Mouse (Mus musculus): ENCODE measurements around the gene Fbln2.
"Not testable (repeated sequence)": the region's sequence is repeated elsewhere in the genome, so short reads cannot be mapped to it uniquely, and the experiment has no call there.

Gene Fbln2

GRCm38 (mm10) chr6:91212155-91212554, at the start of gene Fbln2:
TSS of gene Fbln2 (plus strand) at chr6:91212455.
- not testable (repeated sequence) for DNase-seq (ENCODE audit: low spot score in 2 of 2)

GRCm38 (mm10) chr6:91163195-91163911, 48.9 kb upstream of the Fbln2 start:
- DNase-seq (ENCODE audit: low spot score in 2 of 2), result no peak

- no peak for DNase-seq (ENCODE audit: low spot score in 2 of 2)
These were observed 47.7 kb upstream of the Fbln2 start for GRCm38 (mm10) chr6:91164584-91164983.

DNA sequence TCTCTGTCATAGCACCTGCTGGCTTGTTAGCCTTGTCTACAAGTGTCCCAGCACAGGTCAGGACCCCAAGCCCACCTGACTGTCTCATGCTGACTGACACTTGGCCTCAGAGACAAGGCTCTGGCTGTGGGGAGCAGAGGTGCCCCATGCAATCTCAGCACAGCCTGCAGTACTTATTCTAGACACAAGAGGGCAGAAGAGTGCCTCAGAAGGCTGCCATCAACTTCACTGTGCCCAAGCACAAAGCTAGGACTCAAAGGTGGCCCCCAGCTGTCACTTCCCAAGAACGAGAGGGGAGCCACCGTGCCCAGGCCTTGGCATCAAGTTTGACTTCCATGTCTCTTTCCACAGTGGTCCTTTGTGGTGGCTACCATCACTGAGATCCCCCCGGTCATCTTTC, 47.0 kb upstream of the Fbln2 start:
- peak; percentile 41 to 51 for DNase-seq (ENCODE audit: low spot score in 2 of 2)

DNA sequence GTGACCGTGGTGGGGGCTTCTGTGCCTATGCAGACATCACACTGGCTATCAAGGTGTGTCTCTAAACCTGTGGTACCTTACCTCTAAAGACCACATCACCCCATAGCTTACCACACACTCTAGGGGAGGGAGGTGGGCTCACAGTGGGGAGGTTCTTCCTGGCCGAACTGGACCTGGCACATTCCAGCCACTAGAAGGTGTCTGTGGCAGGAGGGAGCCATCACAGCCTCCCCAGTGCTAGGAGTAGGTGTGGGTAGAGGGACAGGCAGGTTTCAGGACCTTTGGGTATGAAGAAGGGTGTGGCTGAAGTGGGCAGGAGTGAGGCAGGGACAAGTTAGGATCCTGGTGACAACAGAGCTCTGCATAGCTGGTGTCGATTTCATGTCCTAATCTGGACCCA, 44.4 kb upstream of the Fbln2 start:
- no peak for DNase-seq (ENCODE audit: low spot score in 2 of 2)

- DNase-seq (ENCODE audit: low spot score in 2 of 2), result no peak
These were observed 43.1 kb upstream of the Fbln2 start for GRCm38 (mm10) chr6:91169129-91169528.

DNA sequence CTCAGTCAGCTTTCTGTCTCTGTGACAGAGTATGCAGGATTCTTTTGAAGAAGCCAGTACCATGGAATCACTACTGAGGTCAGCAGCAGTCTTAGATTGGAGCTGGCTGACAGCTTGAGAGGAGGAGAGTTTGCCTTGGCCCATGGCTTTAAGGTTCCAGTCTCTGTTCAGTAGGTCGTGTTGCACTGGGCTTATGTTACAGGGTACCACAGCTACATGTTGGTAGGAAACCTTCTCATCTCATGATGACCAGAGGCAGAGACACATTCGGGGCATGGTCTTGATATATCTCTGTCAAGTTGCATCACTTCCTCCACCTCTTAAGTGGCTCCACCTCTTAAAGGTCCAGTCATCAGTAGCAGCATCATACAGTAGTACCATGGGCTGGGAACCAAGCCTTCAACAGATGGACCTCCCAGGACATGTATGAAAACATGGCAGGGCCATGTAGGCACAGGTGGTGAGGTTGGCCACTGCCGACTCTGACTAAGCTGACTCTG, 40.8 kb upstream of the Fbln2 start:
- DNase-seq (ENCODE audit: low spot score in 2 of 2), result no peak

- DNase-seq (ENCODE audit: low spot score in 2 of 2), result no peak
These were observed 39.9 kb upstream of the Fbln2 start for GRCm38 (mm10) chr6:91172381-91172780.

DNA sequence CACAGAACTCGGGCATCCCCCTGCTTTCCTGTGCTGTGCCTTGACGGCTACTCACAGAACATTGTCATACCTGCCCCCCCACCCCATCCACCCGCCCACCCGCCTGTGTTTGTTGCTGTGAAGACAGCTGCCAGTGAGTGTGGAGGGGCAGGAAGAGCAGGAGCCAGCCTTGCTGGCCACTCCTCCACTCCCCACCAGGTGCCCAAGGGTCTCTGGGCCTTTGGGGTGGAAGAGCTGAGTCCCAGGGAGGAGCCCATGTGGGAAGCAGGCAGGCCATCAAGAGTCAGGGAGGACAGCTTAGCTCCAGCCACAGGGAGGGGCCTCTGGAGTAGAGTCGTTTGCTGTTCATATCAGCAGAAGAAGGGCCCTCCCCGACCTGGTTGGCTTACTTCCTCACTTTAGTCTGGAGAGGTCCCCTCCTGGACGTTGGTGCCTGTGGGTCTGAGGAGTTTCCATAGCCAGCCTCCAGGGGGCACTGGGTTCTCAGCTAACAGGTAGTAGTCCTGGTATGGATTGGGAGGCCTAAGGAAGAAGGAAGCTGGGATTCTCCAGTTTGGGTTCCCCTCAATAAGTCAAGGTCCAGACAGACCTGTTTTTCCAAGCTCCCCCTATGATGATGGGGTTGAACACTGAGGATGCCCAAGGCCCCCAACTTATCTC, 38.9 kb upstream of the Fbln2 start:
- DNase-seq (ENCODE audit: low spot score in 2 of 2), result peak; percentile 39 to 48

DNA sequence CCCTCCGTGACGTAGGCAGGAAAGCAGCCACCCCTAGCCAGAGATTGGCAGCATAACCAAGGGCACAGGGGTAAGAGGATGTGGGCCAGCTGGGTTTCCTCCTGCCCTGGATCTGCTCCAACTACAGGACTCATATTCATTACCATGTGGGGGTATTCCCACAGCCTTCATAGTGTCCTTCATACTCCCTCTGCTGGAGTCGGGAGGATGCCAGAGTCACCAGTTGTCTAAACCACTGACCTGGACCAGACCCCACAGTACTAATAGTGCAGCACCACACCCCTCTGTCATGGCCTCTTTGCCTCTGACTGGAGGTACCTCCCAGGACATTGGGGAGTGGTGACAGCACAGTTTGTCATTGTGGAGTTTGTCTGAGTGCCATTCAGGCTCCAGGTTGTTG, 38.0 kb upstream of the Fbln2 start:
- no peak for DNase-seq (ENCODE audit: low spot score in 2 of 2)

GRCm38 (mm10) chr6:91180767-91181171, 31.5 kb upstream of the Fbln2 start:
- DNase-seq (ENCODE audit: low spot score in 2 of 2), result no peak

DNA sequence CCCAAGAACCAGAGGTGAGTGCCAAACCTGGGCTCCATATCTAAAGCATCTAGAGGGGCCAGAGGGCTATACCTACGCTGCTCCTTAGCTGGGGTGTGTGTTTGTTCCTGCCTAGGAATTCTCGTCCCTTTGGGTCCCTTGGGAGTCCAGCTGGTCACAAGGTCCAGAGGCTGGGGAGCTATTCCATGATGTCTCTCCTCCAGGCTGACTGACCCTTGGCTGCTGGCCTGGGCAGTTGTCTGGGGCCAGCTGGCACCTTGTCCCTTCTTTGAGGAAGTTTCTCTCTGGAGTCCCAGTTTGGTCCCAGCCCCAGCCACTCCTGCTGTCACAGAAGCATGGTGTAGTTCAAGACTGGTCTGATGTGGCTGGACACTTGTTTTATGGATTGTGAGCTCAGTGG, 30.9 kb upstream of the Fbln2 start:
- peak; percentile 15 to 84 for DNase-seq (ENCODE audit: low spot score in 2 of 2)

DNA sequence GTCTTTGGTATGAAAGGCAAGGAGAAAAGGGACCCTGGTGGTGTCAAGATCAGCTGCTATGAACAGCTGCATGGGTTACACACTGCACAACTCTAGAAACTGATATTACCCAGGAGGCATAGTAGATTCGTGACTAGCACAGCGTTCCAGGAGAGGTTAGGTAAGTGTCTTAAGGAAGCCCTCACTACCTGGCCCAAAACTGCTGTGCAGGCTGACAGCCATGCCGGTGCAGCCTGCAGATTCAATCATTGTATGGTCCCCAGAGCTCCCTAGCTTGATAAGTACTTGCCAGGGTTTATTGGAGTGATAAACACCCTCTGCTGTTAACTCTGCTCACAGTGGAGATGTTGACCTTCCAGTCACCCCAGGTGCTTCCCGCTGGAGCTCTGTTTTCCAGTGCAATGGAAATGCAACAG, 30.2 kb upstream of the Fbln2 start:
- DNase-seq (ENCODE audit: low spot score in 2 of 2), result no peak

- no peak for DNase-seq (ENCODE audit: low spot score in 2 of 2)
These were observed 29.2 kb upstream of the Fbln2 start for GRCm38 (mm10) chr6:91183041-91183440.

DNA sequence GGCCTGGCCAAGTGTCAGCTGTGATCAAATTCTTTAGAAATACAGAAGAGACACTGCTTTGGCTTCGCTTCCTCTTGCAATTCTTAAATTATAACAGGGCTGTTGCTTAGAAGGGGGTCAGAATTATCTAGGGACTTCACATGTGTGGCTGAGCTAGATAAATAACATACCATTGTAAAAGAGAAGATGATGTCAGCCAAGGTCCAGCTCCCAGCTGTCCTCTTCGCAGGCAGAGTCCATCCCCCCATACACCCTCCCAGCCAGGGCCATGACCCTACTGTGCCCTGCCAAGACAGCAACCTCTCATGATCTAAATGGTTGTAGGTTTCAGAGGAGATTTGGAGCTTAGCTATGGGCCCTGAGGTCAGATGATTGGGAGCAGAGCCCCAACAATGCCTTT, 28.3 kb upstream of the Fbln2 start:
- DNase-seq (ENCODE audit: low spot score in 2 of 2), result no peak

GRCm38 (mm10) chr6:91184776-91185175, 27.5 kb upstream of the Fbln2 start:
- DNase-seq (ENCODE audit: low spot score in 2 of 2), result no peak

- DNase-seq (ENCODE audit: low spot score in 2 of 2), result peak in 1 of 2 experiments; percentile 42
These were observed 26.8 kb upstream of the Fbln2 start for GRCm38 (mm10) chr6:91185502-91185901.

- no peak for DNase-seq (ENCODE audit: low spot score in 2 of 2)
These were observed 25.9 kb upstream of the Fbln2 start for GRCm38 (mm10) chr6:91186161-91186931.

DNA sequence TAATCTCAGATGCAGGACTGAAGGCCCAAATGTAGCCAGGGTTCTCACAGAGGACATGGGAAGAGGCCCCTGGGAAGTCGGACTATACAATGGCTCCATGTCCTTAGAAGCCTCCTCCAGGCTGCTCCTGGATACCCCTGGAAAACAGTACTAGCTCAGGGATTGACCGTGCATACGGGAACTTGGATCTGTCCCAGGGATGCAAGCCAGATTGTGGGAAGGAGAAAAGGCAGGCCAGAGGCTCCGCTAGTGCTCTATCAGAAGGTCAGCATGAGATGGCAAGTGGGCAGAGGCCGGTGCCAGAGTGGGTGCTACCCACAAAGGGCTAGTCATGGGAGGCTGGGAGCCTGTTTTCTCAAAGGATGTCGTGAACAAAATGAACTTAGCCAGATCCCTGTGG, 25.3 kb upstream of the Fbln2 start:
- DNase-seq (ENCODE audit: low spot score in 2 of 2), result no peak

DNA sequence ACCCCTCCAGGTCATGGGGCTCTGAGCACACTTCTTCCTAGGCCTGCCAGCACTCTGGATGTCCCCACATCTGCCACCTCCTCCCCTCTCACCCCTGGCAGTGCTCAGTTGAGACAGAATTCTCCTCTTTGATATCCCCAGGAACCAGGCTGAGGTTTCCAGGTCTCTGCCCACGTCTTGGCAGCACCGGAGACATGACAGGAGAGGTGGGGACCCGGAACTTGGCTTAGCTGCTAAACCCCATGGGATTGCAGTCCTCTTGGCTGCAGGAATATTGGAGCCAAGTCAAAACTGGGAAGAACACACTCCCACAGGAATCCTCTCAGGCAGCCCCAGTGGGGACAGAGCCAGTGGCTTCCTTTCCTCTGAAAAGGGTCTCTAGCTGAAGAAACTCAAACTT, 24.4 kb upstream of the Fbln2 start:
- DNase-seq (ENCODE audit: low spot score in 2 of 2), result peak in 1 of 2 experiments; percentile 34

GRCm38 (mm10) chr6:91189971-91190370, 22.3 kb upstream of the Fbln2 start:
- no peak for DNase-seq (ENCODE audit: low spot score in 2 of 2)

- DNase-seq (ENCODE audit: low spot score in 2 of 2), result no peak
These were observed 20.8 kb upstream of the Fbln2 start for GRCm38 (mm10) chr6:91191465-91191864.
